Mouse (Mus musculus): Measurements from ENCODE around the gene Eif3b. TPM values are rescaled to one million over a fixed set of nuclear protein-coding genes. Genes with fewer than 3 reads are reported as not detected.

Eif3b gene
- polyA plus RNA-seq, 1 experiment = 149 TPM

DNA sequence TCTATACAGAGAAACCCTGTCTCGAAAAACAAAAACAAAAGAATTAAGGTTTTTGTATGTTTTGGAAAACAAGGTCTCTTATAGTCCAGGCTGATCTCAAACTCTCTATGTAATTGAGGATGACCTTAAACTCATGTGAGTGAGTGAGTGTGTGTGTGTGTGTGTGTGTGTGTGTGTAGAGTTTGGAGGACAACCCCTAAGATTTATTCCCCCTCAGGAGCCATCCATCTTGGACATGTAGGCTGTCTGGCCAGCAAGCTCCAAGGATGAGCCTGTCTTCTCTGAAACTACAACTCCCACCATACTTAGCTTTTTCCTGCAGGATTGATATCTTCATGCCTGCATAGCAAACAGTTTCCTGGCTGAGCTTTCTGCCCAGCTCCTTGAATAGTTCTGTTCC lies 27.7 kb upstream of the Eif3b start:
- H3K4me3 ChIP-seq (ENCODE audit: insufficient read depth, low read length) = no peak overlapping the region
- no peak for TF ChIP-seq CTCF (IDR thresholded peaks at IDR 0.05; ENCODE audit: borderline replicate concordance, insufficient read depth, low read length)
- no peak for TF ChIP-seq POLR2A (IDR thresholded peaks at IDR 0.05; ENCODE audit: low read depth, low read length)
- peaks cover 6% of the 10 kb centered on the region; the same call in 1 of the 2 replicates for H3K4me1 ChIP-seq (ENCODE audit: control insufficient read depth, insufficient read depth, low read length)
- H3K27ac ChIP-seq (ENCODE audit: insufficient read depth, low read length) = no peak overlapping the region

DNA sequence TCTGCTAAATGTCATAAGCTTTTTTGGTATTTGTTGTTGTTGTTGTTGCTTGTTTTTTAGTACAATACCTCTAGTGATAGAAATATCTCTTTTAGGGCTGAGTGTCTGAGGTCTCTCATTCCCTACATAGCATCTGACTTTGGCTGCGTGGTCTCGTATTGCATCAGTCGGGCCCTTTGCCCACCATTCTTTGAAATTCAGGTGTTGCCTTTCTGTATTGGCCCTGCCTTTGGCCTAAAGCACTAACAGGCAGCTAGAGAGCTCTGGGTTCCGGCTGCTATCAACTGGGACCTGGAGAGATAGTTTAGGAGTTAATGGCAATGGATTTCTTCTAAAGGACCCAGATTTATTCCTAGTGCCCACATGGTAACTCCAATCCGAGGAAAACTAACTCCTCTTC lies 27.1 kb upstream of the Eif3b start:
- H3K4me3 ChIP-seq (ENCODE audit: insufficient read depth, low read length) = no peak overlapping the region
- TF ChIP-seq CTCF (IDR thresholded peaks at IDR 0.05; ENCODE audit: borderline replicate concordance, insufficient read depth, low read length) = no peak
- no peak for TF ChIP-seq POLR2A (IDR thresholded peaks at IDR 0.05; ENCODE audit: low read depth, low read length)

DNA sequence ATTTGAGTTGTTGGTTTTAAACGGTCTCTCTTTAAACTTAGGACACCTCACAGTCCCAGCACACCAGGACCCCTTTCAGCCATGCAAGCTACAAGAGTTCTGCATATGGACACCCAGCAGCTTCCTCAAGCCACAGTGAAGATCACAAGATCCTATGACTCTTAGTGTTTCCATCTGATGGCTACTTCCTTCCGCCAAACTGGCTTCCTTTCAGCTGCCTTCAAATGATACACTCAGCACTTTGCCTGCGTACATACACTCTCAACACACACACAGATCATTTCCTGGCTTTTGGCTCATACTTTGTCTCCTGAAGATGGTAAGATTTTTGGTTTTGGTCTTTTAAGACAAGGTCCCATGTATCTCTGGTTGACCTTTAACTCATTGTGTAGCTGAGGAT lies 26.4 kb upstream of the Eif3b start:
- no peak overlapping the region for H3K4me3 ChIP-seq (ENCODE audit: insufficient read depth, low read length)
- no peak overlapping the region for H3K27ac ChIP-seq (ENCODE audit: insufficient read depth, low read length)
- TF ChIP-seq POLR2A (IDR thresholded peaks at IDR 0.05; ENCODE audit: low read depth, low read length) (no peak), CTCF (IDR thresholded peaks at IDR 0.05; ENCODE audit: borderline replicate concordance, insufficient read depth, low read length) (no peak)
- 0 out of 2 replicates have a peak, but pooled peaks cover under 1% of the 10 kb centered on the region for H3K4me1 ChIP-seq (ENCODE audit: control insufficient read depth, insufficient read depth, low read length)

More for the DNA sequence above, 27.1 kb upstream of the Eif3b start:
- Histone ChIP-seq H3K4me1 (ENCODE audit: control insufficient read depth, insufficient read depth, low read length) (peaks cover 6% of the 10 kb centered on the region; the same call in 1 of the 2 replicates), H3K27ac (ENCODE audit: insufficient read depth, low read length) (no peak overlapping the region)

DNA sequence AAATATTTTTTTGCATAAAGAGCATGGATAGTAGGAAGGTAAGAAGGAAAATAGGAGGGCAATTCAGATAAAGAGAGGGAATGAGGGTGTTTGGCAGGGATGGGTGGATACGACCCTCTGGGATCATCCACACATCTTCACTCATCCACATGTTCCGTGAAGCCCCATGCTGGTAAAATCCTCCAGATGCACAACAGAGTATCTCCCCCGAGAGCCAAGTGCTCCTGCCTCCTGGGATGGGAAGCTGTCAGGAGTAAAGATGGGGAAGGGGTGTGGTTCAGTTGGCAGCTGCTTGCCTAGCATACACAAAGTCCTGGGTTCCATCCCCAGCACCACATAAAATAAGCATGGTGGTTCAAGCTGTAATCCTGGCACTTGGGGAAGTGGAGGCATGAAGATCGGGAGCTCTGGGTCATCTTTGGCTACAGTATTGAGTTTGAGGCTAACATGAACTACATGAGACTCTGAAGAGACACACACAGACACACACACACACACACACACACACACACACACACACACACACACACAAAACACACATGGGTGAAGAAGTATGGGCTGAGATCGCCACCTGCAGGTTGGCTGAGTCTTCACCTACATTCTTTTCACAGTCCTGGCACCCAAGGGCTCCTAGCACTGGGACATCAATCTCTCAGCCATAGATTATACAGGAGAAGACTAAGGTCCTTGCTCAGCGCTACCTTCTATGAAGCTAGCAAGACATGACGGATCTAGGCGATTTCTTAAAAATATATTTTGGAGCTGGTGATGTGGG lies 22.8 kb upstream of the Eif3b start:
- Histone ChIP-seq H3K4me3 (ENCODE audit: insufficient read depth, low read length) (no peak overlapping the region), H3K27ac (ENCODE audit: insufficient read depth, low read length) (no peak overlapping the region), H3K4me1 (ENCODE audit: control insufficient read depth, insufficient read depth, low read length) (no peaks in the 10 kb centered on the region)
- no peak for TF ChIP-seq POLR2A (IDR thresholded peaks at IDR 0.05; ENCODE audit: low read depth, low read length)
- peak; percentile 73; the same call in 1 of the 2 replicates for TF ChIP-seq CTCF (IDR thresholded peaks at IDR 0.05; ENCODE audit: borderline replicate concordance, insufficient read depth, low read length)

DNA sequence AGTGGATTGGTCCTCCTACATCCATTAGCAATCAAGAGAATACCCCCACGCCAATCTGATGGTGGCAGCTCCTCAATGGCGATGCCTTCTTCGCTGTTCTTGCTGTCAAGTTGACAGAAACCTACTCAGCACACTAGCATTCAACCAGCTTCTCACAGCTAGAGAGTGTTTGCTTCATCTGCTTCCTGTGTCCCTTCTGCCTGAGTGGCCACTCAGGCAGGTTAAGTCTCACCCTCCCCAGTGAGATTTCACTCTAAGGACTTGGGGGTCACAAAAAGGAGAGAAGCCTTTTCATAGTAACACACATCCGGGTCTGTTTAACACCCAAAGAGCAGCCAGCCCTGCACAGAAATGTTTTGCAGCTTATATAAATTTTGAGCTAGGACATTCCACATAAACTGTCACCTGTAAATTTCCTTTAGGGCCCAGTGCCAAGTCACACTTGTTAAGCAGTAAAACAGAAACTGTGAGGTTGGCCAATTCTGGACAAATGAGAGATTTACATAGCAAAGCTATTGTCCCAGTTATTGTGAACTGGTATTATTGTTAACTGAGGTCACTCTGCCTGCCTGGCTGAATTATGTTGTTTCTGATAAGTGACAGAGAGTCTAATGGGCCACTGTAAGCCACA lies 16.4 kb upstream of the Eif3b start:
- Histone ChIP-seq H3K4me3 (ENCODE audit: insufficient read depth, low read length) (no peak overlapping the region), H3K4me1 (ENCODE audit: control insufficient read depth, insufficient read depth, low read length) (no peaks in the 10 kb centered on the region), H3K27ac (ENCODE audit: insufficient read depth, low read length) (no peak overlapping the region)
- TF ChIP-seq CTCF (IDR thresholded peaks at IDR 0.05; ENCODE audit: borderline replicate concordance, insufficient read depth, low read length) = no peak
- no peak for TF ChIP-seq POLR2A (IDR thresholded peaks at IDR 0.05; ENCODE audit: low read depth, low read length)

DNA sequence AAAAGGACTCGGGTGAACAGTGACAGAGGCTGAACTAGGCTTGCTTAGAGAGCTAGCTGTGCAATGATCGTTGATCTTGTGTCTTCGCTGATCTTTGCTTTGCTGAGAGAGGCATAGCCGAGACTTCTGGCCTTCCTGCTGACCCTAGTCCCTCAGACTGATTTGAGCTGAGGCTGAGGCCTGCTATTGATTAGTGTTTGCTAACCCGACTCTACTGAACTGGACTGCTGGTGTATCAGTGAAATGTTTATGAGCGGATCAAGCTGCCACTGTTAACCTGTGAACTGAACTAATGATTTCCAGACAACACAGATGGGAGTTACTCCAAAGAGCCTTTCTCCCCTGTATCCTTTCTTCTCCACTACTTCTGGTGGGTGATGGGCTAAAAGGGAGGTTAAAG lies 14.0 kb upstream of the Eif3b start:
- H3K4me1 ChIP-seq (ENCODE audit: control insufficient read depth, insufficient read depth, low read length) = no peaks in the 10 kb centered on the region
- no peak for TF ChIP-seq POLR2A (IDR thresholded peaks at IDR 0.05; ENCODE audit: low read depth, low read length)
- no peak for TF ChIP-seq CTCF (IDR thresholded peaks at IDR 0.05; ENCODE audit: borderline replicate concordance, insufficient read depth, low read length)
- H3K4me3 ChIP-seq (ENCODE audit: insufficient read depth, low read length) = no peak overlapping the region
- H3K27ac ChIP-seq (ENCODE audit: insufficient read depth, low read length) = no peak overlapping the region

DNA sequence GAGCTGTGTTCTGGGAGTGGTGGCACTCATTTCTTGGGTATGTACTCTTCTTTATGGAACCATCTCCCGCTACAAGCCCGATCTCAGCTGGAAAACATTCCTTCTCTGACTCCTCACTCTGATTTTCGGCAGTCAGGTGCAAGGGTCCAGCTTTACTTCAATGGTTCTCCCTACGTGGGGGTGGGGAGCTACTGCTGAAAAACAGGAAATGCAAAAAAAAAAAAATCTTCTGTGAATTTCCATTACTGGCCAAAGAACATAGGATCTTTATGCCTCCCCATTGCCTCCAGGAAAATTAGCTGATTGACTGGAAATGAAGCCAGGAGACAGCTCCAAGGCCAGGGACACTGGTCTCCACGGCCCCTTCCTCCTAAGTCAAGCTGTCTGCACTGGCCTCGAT lies 12.5 kb upstream of the Eif3b start:
- TF ChIP-seq POLR2A (IDR thresholded peaks at IDR 0.05; ENCODE audit: low read depth, low read length) (no peak), CTCF (IDR thresholded peaks at IDR 0.05; ENCODE audit: borderline replicate concordance, insufficient read depth, low read length) (no peak)
- H3K4me3 ChIP-seq (ENCODE audit: insufficient read depth, low read length) = no peak overlapping the region
- H3K27ac ChIP-seq (ENCODE audit: insufficient read depth, low read length) = no peak overlapping the region
- H3K4me1 ChIP-seq (ENCODE audit: control insufficient read depth, insufficient read depth, low read length) = no peaks in the 10 kb centered on the region

DNA sequence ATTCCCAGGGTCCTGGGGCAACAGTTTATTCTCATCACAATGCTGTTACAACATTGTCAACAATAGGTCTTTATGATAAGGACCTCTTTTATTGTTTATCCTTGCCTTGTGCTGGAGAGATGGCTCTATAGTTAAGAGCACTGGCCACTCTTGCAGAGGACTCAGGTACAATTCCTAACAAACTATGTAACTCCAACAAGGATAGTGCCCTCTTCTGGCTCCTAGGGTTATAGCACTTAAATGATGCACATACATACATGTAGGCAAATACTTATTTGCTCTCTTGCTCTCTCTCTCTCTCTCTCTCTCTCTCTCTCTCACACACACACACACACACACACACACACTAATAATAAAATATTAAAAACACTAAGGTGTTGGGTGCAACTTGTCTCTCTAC lies 10.3 kb upstream of the Eif3b start:
- Histone ChIP-seq H3K27ac (ENCODE audit: insufficient read depth, low read length) (no peak overlapping the region), H3K4me3 (ENCODE audit: insufficient read depth, low read length) (no peak overlapping the region), H3K4me1 (ENCODE audit: control insufficient read depth, insufficient read depth, low read length) (no peaks in the 10 kb centered on the region)
- no peak for TF ChIP-seq CTCF (IDR thresholded peaks at IDR 0.05; ENCODE audit: borderline replicate concordance, insufficient read depth, low read length)
- TF ChIP-seq POLR2A (IDR thresholded peaks at IDR 0.05; ENCODE audit: low read depth, low read length) = no peak

DNA sequence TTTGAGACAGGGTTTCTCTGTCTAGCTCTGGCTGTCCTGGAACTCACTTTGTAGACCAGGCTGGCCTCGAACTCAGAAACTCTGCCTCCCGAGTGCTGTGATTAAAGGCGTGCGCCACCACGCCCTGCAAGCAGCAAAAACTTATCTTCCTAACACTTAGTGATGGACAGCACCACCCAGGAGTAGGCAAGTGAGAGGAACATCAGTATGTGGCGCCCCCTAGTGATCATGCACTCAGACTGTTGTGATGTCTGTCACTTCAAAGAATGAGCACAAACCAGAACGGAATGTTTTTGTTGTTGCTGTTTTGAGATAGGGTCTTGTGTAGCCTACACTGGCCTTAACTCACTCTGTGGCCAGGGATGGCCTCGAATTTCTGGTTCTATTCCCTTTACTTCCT lies 7.8 kb upstream of the Eif3b start:
- Histone ChIP-seq H3K4me3 (ENCODE audit: insufficient read depth, low read length) (no peak overlapping the region), H3K27ac (ENCODE audit: insufficient read depth, low read length) (no peak overlapping the region), H3K4me1 (ENCODE audit: control insufficient read depth, insufficient read depth, low read length) (no peaks in the 10 kb centered on the region)
- TF ChIP-seq CTCF (IDR thresholded peaks at IDR 0.05; ENCODE audit: borderline replicate concordance, insufficient read depth, low read length) (peak; percentile 64; the same call in 1 of the 2 replicates), POLR2A (IDR thresholded peaks at IDR 0.05; ENCODE audit: low read depth, low read length) (no peak)

DNA sequence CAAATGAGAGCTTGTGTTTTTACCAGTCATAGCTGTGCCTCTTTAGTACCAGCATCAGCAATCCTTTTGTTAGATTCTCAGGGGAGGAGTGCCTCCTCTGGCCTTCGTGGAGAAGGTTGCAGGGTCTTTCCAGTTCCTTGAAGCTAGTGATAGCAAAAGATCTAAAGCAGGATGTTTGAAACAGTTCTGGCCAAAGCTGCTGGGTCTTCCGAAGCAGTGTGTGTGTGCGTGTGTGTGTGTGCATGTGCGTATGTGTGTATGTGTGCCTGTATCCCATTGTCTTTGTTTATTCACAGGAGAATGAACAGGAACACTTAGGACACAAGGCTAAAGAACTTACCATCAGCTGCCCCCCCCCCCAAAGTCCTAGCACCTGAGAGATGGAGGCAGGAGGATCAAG lies 4.5 kb upstream of the Eif3b start:
- H3K4me1 ChIP-seq (ENCODE audit: control insufficient read depth, insufficient read depth, low read length) = no peaks in the 10 kb centered on the region

More for the DNA sequence above, 4.5 kb upstream of the Eif3b start:
- TF ChIP-seq POLR2A (IDR thresholded peaks at IDR 0.05; ENCODE audit: low read depth, low read length) (no peak), CTCF (IDR thresholded peaks at IDR 0.05; ENCODE audit: borderline replicate concordance, insufficient read depth, low read length) (no peak)
- no peak overlapping the region for H3K4me3 ChIP-seq (ENCODE audit: insufficient read depth, low read length)
- H3K27ac ChIP-seq (ENCODE audit: insufficient read depth, low read length) = no peak overlapping the region
